Mouse (Mus musculus): ENCODE measurements around the gene Gm49601. TPM values are rescaled to one million over a fixed set of nuclear protein-coding genes. Genes with fewer than 3 reads are reported as not detected.

Gm49601 gene
- polyA plus RNA-seq, 2 experiments = 2.7 to 42.9 TPM

DNA sequence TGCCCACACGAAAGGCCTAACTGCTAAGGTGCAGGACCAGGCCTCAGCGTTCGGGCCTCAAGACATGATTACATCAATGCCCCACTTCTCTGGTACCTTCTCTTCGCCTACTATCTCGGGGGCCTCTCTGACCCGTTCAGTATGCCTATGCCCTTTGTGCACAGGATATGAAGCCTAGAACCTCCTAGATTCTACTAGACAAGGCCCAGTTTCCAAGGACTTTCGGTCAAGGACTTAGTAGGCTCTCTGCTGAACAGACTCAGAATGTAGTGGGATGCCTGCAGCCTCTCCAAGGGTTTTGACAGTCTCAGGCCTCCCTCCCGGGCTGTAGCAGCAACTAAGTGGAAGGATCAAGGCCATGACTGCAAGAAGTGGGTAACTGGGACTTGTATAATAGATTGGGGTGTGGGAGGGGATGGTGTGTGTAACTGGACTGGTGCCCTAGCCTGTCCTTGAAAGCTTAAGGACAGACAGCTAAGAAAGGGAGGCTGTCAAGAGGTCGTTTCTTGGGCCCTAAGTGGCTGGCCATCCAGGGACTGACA is 37.1 kb downstream of the Gm49601 start:
- TF ChIP-seq POLR2A (IDR thresholded peaks at IDR 0.05; ENCODE audit: borderline replicate concordance, extremely low read depth, insufficient read depth, insufficient read length) = no peak
- H3K36me3 ChIP-seq (ENCODE audit: control insufficient read depth, insufficient read depth, low read length) = no peaks in the 10 kb centered on the region

DNA sequence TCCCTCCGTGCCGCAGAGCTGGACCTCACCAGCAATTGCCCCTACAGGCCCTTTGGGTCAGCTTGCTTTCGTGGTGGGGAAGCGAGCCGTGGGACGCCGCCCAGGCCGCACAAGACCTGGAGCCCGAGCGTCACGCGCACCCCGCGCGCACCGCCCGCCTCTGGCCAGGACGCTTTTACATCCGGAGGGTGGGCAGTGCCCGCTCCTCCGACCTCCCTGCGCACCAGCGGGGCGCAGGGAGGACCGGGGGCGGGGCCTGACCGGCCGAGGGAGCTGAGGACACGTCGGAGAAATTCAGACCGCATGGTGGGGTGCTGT is 37.5 kb downstream of the Gm49601 start:
- ATAC-seq (ENCODE audit: low FRiP score, low read depth) (no peak), DNase-seq (ENCODE audit: low spot score) (no peak)
- H3K9ac ChIP-seq (ENCODE audit: low read depth, low read length, severe bottlenecking) = no peak overlapping the region
- no peak for TF ChIP-seq POLR2A (IDR thresholded peaks at IDR 0.05; ENCODE audit: borderline replicate concordance, extremely low read depth, insufficient read depth, insufficient read length)
- WGBS = 9% methylated on average over 30 of the region's 31 CpGs
- H3K4me1 ChIP-seq (ENCODE audit: control insufficient read depth, insufficient read depth, low read length) = peaks cover 16% of the 10 kb centered on the region
- H3K36me3 ChIP-seq (ENCODE audit: control insufficient read depth, insufficient read depth, low read length) = no peaks in the 10 kb centered on the region
- H3K4me2 ChIP-seq (replicated peaks; ENCODE audit: low read depth, low read length, severe bottlenecking) = peak overlapping the region; percentile 15; the same call in 1 of the 2 replicates
- no peak overlapping the region for H3K27ac ChIP-seq (replicated peaks; ENCODE audit: low read depth, low read length)
- H3K9me3 ChIP-seq (ENCODE audit: control insufficient read depth, low read length) = no peaks in the 10 kb centered on the region
- peaks cover 94% of the 10 kb centered on the region for H3K27me3 ChIP-seq (ENCODE audit: control insufficient read depth, insufficient read depth, low read length)
- H3K4me3 ChIP-seq (replicated peaks; ENCODE audit: low read length) = peak overlapping the region; percentile 50

More for the DNA sequence above, 37.1 kb downstream of the Gm49601 start:
- Histone ChIP-seq H3K27ac (replicated peaks; ENCODE audit: low read depth, low read length) (no peak overlapping the region), H3K4me3 (replicated peaks; ENCODE audit: low read length) (no peak overlapping the region), H3K9me3 (ENCODE audit: control insufficient read depth, low read length) (no peaks in the 10 kb centered on the region), H3K27me3 (ENCODE audit: control insufficient read depth, insufficient read depth, low read length) (peaks cover 92% of the 10 kb centered on the region), H3K4me1 (ENCODE audit: control insufficient read depth, insufficient read depth, low read length) (peaks cover 16% of the 10 kb centered on the region), H3K9ac (ENCODE audit: low read depth, low read length, severe bottlenecking) (no peak overlapping the region), H3K4me2 (replicated peaks; ENCODE audit: low read depth, low read length, severe bottlenecking) (0 out of 2 replicates have a peak overlapping the region, but pooled peaks have one; percentile 15)
- 33% methylated on average over 8 of the region's 9 CpGs for WGBS
- DNase-seq (ENCODE audit: low spot score) (no peak), ATAC-seq (ENCODE audit: low FRiP score, low read depth) (no peak)

DNA sequence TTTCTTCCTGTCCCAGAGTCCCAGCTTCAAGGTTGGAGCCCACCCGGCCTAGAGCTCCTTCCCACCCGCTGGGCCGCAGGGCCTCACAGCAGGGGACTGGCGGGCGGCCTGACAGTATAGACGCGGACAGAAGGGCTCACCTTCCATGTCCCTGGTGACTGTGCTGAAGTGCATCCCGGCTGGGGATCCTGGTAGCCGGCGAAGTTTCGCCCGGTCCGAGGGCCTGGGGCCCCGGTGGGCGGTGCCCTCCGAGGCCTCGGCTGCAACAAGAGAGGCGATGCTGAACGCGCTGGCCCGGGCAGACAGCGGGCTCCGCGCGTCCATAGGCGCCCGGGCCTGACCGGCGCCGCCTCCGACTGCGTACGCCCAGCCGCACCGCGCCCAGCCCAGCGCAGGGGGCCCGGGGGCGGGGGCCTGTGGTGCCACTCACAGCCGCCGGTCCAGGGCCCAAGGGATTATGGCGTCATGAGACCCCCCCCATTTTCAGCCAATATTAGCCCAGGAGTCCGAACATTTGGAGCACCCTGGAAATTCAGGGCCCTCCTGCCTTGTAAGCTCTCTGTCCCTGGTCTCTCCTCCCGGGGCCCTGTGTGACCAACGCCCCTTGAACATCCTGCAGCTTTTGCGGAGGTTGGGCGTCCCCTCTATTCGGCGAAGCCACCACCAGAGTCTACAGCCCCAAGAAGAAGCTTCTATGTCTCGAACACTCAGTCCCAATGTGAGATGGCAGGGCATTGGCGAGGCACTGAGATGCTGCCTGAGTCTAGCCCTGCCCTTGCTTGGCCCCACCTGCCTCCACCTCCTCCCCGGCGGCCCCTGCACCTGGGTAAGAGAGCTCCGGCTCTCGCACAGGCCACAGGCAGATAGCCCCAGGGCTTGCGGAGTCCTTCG is 38.1 kb downstream of the Gm49601 start:
- TF ChIP-seq POLR2A (IDR thresholded peaks at IDR 0.05; ENCODE audit: borderline replicate concordance, extremely low read depth, insufficient read depth, insufficient read length) = no peak
- H3K27ac ChIP-seq (replicated peaks; ENCODE audit: low read depth, low read length) = no peak overlapping the region

DNA sequence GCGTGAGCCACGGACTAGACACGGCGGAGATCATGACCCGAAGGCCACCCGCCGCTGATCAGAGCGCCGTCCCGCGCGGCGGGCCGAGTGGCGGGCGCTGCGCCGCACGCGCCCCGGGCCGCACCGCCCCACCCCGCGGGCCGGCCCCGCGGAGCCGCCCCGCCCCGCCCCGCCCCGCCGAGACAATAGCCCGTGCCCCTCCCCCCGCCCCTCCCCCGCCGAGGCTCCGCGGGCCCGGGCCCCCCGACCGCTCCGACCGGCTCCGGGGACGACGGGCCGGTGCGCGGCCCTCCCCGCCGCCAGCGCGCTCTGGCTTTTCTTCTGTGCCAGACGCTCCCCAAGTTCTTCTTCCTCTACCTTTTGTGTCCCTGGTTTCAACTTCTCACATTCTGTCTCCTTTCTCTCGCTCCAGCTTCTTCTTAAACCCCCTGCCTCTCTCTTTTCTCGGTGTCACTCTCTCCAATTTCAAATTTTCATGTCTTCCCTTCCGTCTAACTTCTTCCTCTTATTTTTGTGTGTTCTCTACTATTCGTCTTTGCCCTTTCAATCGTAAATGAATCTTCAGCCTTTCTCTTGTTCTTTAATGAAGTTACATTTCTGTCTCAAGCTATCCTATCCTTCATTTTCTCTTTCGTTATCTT is 39.2 kb downstream of the Gm49601 start:
- H3K4me1 ChIP-seq (ENCODE audit: control insufficient read depth, insufficient read depth, low read length) = peaks cover 23% of the 10 kb centered on the region
- DNase-seq (ENCODE audit: low spot score) = no peak
- WGBS = 5% methylated on average over 10 of the region's 62 CpGs
- no peaks in the 10 kb centered on the region for H3K36me3 ChIP-seq (ENCODE audit: control insufficient read depth, insufficient read depth, low read length)
- H3K9ac ChIP-seq (ENCODE audit: low read depth, low read length, severe bottlenecking) = peak overlapping the region; percentile 66
- H3K27ac ChIP-seq (replicated peaks; ENCODE audit: low read depth, low read length) = no peak overlapping the region; the same call in 1 of the 2 replicates
- no peak; the same call in 1 of the 2 replicates for ATAC-seq (ENCODE audit: low FRiP score, low read depth)
- TF ChIP-seq POLR2A (IDR thresholded peaks at IDR 0.05; ENCODE audit: borderline replicate concordance, extremely low read depth, insufficient read depth, insufficient read length) = no peak
- H3K4me3 ChIP-seq (replicated peaks; ENCODE audit: low read length) = peak overlapping the region; percentile 50
- no peaks in the 10 kb centered on the region for H3K9me3 ChIP-seq (ENCODE audit: control insufficient read depth, low read length)
- peaks cover 98% of the 10 kb centered on the region for H3K27me3 ChIP-seq (ENCODE audit: control insufficient read depth, insufficient read depth, low read length)
- peak overlapping the region; percentile 77 for H3K4me2 ChIP-seq (replicated peaks; ENCODE audit: low read depth, low read length, severe bottlenecking)

More for the DNA sequence above, 38.1 kb downstream of the Gm49601 start:
- Histone ChIP-seq H3K27me3 (ENCODE audit: control insufficient read depth, insufficient read depth, low read length) (peaks cover 94% of the 10 kb centered on the region), H3K4me3 (replicated peaks; ENCODE audit: low read length) (peak overlapping the region; percentile 50), H3K9me3 (ENCODE audit: control insufficient read depth, low read length) (no peaks in the 10 kb centered on the region), H3K4me2 (replicated peaks; ENCODE audit: low read depth, low read length, severe bottlenecking) (peak overlapping the region; percentile 77), H3K4me1 (ENCODE audit: control insufficient read depth, insufficient read depth, low read length) (peaks cover 16% of the 10 kb centered on the region), H3K9ac (ENCODE audit: low read depth, low read length, severe bottlenecking) (0 out of 2 replicates have a peak overlapping the region, but pooled peaks have one; percentile 31), H3K36me3 (ENCODE audit: control insufficient read depth, insufficient read depth, low read length) (no peaks in the 10 kb centered on the region)
- DNase-seq (ENCODE audit: low spot score) = no peak
- WGBS = 3% methylated on average over 52 of the region's 57 CpGs
- ATAC-seq (ENCODE audit: low FRiP score, low read depth) = peak; percentile 23; the same call in 1 of the 2 replicates
